Mouse (Mus musculus): ENCODE measurements around the gene Sema4d.
A peak's percentile ranks its signal among the peaks of the same experiment; 100 is the strongest.

Gene Sema4d

GRCm38 (mm10) chr13:51814646-51815045, 21.1 kb upstream of the Sema4d start:
- DNase-seq (ENCODE audit: low spot score): no peak

- no peak for DNase-seq (ENCODE audit: low spot score)
Measured at GRCm38 (mm10) chr13:51813621-51814615, 20.4 kb upstream of the Sema4d start.

- DNase-seq (ENCODE audit: low spot score): no peak
Measured at GRCm38 (mm10) chr13:51808141-51808540, 14.6 kb upstream of the Sema4d start.

GRCm38 (mm10) chr13:51806220-51806619, 12.7 kb upstream of the Sema4d start:
- DNase-seq (ENCODE audit: low spot score): no peak

GRCm38 (mm10) chr13:51805634-51806033, 12.1 kb upstream of the Sema4d start:
- DNase-seq (ENCODE audit: low spot score): no peak

- peak; percentile 61 for DNase-seq (ENCODE audit: low spot score)
Measured at GRCm38 (mm10) chr13:51800921-51801320, 7.4 kb upstream of the Sema4d start.

- DNase-seq (ENCODE audit: low spot score): no peak
Measured at GRCm38 (mm10) chr13:51799735-51800522, 6.4 kb upstream of the Sema4d start.

GRCm38 (mm10) chr13:51797899-51798746, 4.6 kb upstream of the Sema4d start:
- DNase-seq (ENCODE audit: low spot score): no peak

GRCm38 (mm10) chr13:51793948-51794347, 401 bp upstream of the Sema4d start:
- DNase-seq (ENCODE audit: low spot score): no peak

- DNase-seq (ENCODE audit: low spot score): no peak
Measured at GRCm38 (mm10) chr13:51792729-51793424, 670 bp downstream of the Sema4d start.

- no peak for DNase-seq (ENCODE audit: low spot score)
Measured at GRCm38 (mm10) chr13:51792135-51792573, 1.4 kb downstream of the Sema4d start.

GRCm38 (mm10) chr13:51791604-51792003, 1.9 kb downstream of the Sema4d start:
- DNase-seq (ENCODE audit: low spot score): no peak

- no peak for DNase-seq (ENCODE audit: low spot score)
Measured at GRCm38 (mm10) chr13:51790793-51791192, 2.8 kb downstream of the Sema4d start.

- DNase-seq (ENCODE audit: low spot score): peak; percentile 57
Measured at GRCm38 (mm10) chr13:51787858-51788257, 5.7 kb downstream of the Sema4d start.

- no peak for DNase-seq (ENCODE audit: low spot score)
Measured at GRCm38 (mm10) chr13:51786616-51787015, 6.9 kb downstream of the Sema4d start.

GRCm38 (mm10) chr13:51784476-51784875, 9.1 kb downstream of the Sema4d start:
- no peak for DNase-seq (ENCODE audit: low spot score)

GRCm38 (mm10) chr13:51783857-51784256, 9.7 kb downstream of the Sema4d start:
- no peak for DNase-seq (ENCODE audit: low spot score)

- no peak for DNase-seq (ENCODE audit: low spot score)
Measured at GRCm38 (mm10) chr13:51780509-51781155, 12.9 kb downstream of the Sema4d start.

- no peak for DNase-seq (ENCODE audit: low spot score)
Measured at GRCm38 (mm10) chr13:51778983-51779962, 14.3 kb downstream of the Sema4d start.

All from yolk sac, embryonic 10.5 days (tissue).